Mouse (Mus musculus) spleen, embryonic (tissue): ENCODE results near the gene A830031A19Rik.

ENCODE experiments used
- CTCF ChIA-PET: fragments of 350-600 bp; sonication (Branson Sonifier 250); formaldehyde crosslinking; loops from one replicate; lab custom pipeline; 2022; lab: Charles Lee

The A830031A19Rik gene

GRCm38 (mm10) chr11:24016647-24017179 is 58.1 kb downstream of the A830031A19Rik start:
- CTCF ChIA-PET: no interaction called here

- CTCF ChIA-PET: no interaction called here
Observed at GRCm38 (mm10) chr11:24016049-24016448, 58.8 kb downstream of the A830031A19Rik start.

GRCm38 (mm10) chr11:24014642-24015041 is 60.2 kb downstream of the A830031A19Rik start:
- CTCF ChIA-PET: interaction anchor here (0.6 kb wide), 1 partner anchor 45 kb away, joined by 4 read pairs; no protein-coding TSS in a partner anchor

- CTCF ChIA-PET: no interaction called here
Observed at GRCm38 (mm10) chr11:24012301-24012700, 62.6 kb downstream of the A830031A19Rik start.

GRCm38 (mm10) chr11:24008976-24009375 is 65.9 kb downstream of the A830031A19Rik start:
- CTCF ChIA-PET: no interaction called here

- CTCF ChIA-PET: no interaction called here
Observed at GRCm38 (mm10) chr11:24008244-24008643, 66.6 kb downstream of the A830031A19Rik start.

GRCm38 (mm10) chr11:24005445-24006156 is 69.3 kb downstream of the A830031A19Rik start:
- CTCF ChIA-PET: no interaction called here

GRCm38 (mm10) chr11:24000675-24001074 is 74.2 kb downstream of the A830031A19Rik start:
- CTCF ChIA-PET: no interaction called here
